Mouse (Mus musculus): ENCODE data around the gene Ccdc9b.

- TF ChIP-seq CTCF (IDR thresholded peaks at IDR 0.05; ENCODE audit: low read depth) (no peak), EP300 (IDR thresholded peaks at IDR 0.05; ENCODE audit: low read depth) (no peak)
Measured at GRCm38 (mm10) chr2:118804474-118804873, 42.0 kb upstream of the Ccdc9b start.

Data from liver, embryonic 14.5 days (tissue).